Comparison of ENCODE assay signal across 13 mouse cellular contexts in genomic region chr2:93171929-93172328, GRCm38 (mm10).
"Had no signal": no experiment of that assay in that cellular context is flagged by ENCODE, and none has a peak within 500 bp of the region (broad histone marks: within the 10 kb centered on the region; RNA-seq: fewer than 3 reads in every experiment).

No protein-coding gene starts in this region.

- DNase-seq: lung, adult 18-20 months; lung, embryonic 14.5 days; lung, postnatal 4 days; midbrain, embryonic 14.5 days; retina, postnatal 1 day; right cerebral cortex, adult 18-20 months; right cerebral cortex, postnatal 25 days; right cerebral cortex, postnatal 4 days; spleen, adult 18-20 months; thymus, adult 18-20 months had no signal

- H3K4me3 ChIP-seq: midbrain, embryonic 12.5 days; myocyte had no signal

- H3K9me3 ChIP-seq: midbrain, embryonic 12.5 days had no signal

- H3K27me3 ChIP-seq: midbrain, embryonic 12.5 days had no signal

- H3K36me3 ChIP-seq: midbrain, embryonic 12.5 days had no signal

- H3K4me2 ChIP-seq: lung, embryonic 14.5 days; midbrain, embryonic 12.5 days had no signal

- ATAC-seq: midbrain, embryonic 16.5 days had no signal

- H3K9ac ChIP-seq: lung, embryonic 14.5 days; midbrain, embryonic 12.5 days had no signal
